Mouse (Mus musculus): ENCODE measurements around the gene Zp1. TPM values are rescaled to one million over a fixed set of nuclear protein-coding genes. Genes with fewer than 3 reads are reported as not detected.

Zp1 gene
- polyA plus RNA-seq, 1 experiment from 2014 or later: 0.89 TPM

DNA sequence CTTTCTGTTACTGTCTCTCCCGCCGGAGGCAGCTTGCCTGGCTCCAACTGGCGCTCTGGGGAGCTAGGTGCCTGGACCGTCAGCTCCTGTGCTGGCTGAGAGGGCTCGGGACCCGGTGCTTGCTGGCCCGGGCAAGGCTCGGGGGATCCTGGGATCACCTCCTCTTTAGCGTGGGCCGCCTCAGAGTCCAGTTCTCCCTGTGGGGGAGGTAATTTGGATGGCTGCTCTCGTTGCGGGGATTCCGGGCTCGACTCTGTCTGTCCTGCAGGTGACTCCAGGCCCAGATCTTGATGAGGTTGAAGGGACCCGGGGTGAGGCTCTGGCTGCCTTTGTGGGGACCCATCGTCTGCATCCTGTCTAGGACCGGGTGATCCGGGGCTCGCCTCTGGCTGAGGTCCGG is 28.0 kb upstream of the Zp1 start:
- ATAC-seq: no peak; the same call in 1 of the 2 replicates
- H3K4me1 ChIP-seq (ENCODE audit: control insufficient read depth, insufficient read depth, low read length): peaks cover 28% of the 10 kb centered on the region
- H3K9me3 ChIP-seq (replicated peaks; ENCODE audit: control insufficient read depth, low read length, poor library complexity, severe bottlenecking): no peaks in the 10 kb centered on the region
- WGBS: under 1% methylated on average over 20 of the region's 20 CpGs
- H3K4me2 ChIP-seq (ENCODE audit: low read length): peak overlapping the region; percentile 100
- no peaks in the 10 kb centered on the region for H3K27me3 ChIP-seq (ENCODE audit: control insufficient read depth, insufficient read depth, low read depth, low read length)
- H3K36me3 ChIP-seq (ENCODE audit: control insufficient read depth, insufficient read depth, low read length): peaks cover 16% of the 10 kb centered on the region
- H3K9ac ChIP-seq (ENCODE audit: low read depth, low read length): peak overlapping the region; percentile 85
- H3K27ac ChIP-seq (ENCODE audit: low read length): no peak overlapping the region
- H3K4me3 ChIP-seq (ENCODE audit: low read depth, low read length): peak overlapping the region; percentile 69

DNA sequence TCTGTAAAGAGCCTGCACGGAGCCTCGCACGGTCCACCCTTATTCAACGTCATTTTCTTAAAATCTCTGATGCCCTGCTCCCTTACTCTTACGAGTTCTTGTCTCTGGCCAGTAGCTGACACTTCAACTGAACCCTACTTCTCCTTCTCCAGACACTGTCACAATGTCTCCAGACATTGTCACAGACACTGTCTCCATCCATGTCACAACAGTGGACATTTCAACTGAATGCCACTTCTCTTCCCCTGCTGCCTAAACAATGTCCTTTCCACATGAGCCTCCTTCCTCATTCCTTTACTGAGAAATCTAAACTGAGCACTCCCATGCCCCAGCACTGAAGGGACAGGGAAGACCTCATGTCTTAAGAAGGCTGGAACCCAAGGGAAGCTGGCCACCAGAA is 26.8 kb upstream of the Zp1 start:
- Histone ChIP-seq H3K4me1 (ENCODE audit: control insufficient read depth, insufficient read depth, low read length) (peaks cover 28% of the 10 kb centered on the region), H3K9me3 (replicated peaks; ENCODE audit: control insufficient read depth, low read length, poor library complexity, severe bottlenecking) (no peaks in the 10 kb centered on the region), H3K4me2 (ENCODE audit: low read length) (peak overlapping the region; percentile 100), H3K27me3 (ENCODE audit: control insufficient read depth, insufficient read depth, low read depth, low read length) (no peaks in the 10 kb centered on the region), H3K36me3 (ENCODE audit: control insufficient read depth, insufficient read depth, low read length) (peaks cover 25% of the 10 kb centered on the region), H3K9ac (ENCODE audit: low read depth, low read length) (peak overlapping the region; percentile 85), H3K27ac (ENCODE audit: low read length) (no peak overlapping the region), H3K4me3 (ENCODE audit: low read depth, low read length) (peak overlapping the region; percentile 69)
- ATAC-seq: no peak
- 83% methylated on average over 5 of the region's 5 CpGs for WGBS

DNA sequence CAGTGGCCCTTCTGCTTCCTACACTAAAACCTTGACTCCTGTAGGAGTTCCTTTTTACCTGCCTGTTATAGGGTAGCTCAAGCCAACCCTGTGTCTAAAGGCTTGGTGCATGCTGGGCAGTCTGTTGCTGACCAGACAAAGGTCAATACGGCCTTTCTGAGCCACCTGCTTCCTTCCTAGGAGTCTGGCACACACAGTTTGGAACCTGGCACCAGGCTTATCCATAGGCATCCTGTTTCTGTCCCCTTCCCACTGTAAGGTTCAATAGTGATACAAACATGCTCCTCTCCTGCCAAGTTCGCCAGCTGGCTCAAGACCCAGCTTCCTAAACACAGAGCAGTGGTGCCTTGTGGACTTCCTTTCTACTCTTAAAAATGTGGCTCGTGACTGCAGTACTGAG is 26.1 kb upstream of the Zp1 start:
- Histone ChIP-seq H3K27me3 (ENCODE audit: control insufficient read depth, insufficient read depth, low read depth, low read length) (no peaks in the 10 kb centered on the region), H3K4me1 (ENCODE audit: control insufficient read depth, insufficient read depth, low read length) (peaks cover 28% of the 10 kb centered on the region), H3K4me3 (ENCODE audit: low read depth, low read length) (no peak overlapping the region), H3K9me3 (replicated peaks; ENCODE audit: control insufficient read depth, low read length, poor library complexity, severe bottlenecking) (no peaks in the 10 kb centered on the region), H3K4me2 (ENCODE audit: low read length) (no peak overlapping the region; the same call in 1 of the 2 replicates), H3K36me3 (ENCODE audit: control insufficient read depth, insufficient read depth, low read length) (peaks cover 27% of the 10 kb centered on the region), H3K9ac (ENCODE audit: low read depth, low read length) (peak overlapping the region; percentile 39; the same call in 1 of the 2 replicates), H3K27ac (ENCODE audit: low read length) (no peak overlapping the region)
- no peak for ATAC-seq
- WGBS: 90% methylated on average over 3 of the region's 3 CpGs

DNA sequence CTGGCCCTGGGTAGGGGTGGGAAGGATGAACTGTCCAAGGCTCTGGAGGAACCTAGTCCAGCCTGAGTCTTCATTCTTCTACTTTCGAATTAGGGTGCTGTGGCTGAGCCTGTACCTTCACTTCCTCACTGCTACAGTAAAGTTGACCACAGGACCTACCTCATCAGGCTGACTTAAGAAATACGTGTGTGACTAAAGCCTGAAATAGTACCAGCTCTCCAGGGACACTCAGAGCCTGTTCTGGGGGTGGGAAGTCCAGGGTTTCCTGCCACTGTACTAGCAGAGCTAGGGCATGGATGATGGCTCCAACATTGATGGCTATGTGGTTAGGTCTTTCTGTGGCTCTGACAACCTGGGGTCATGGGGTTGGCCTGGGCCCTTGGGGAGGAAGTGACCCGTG is 23.5 kb upstream of the Zp1 start:
- Histone ChIP-seq H3K9me3 (replicated peaks; ENCODE audit: control insufficient read depth, low read length, poor library complexity, severe bottlenecking) (no peaks in the 10 kb centered on the region), H3K4me1 (ENCODE audit: control insufficient read depth, insufficient read depth, low read length) (peaks cover 36% of the 10 kb centered on the region), H3K36me3 (ENCODE audit: control insufficient read depth, insufficient read depth, low read length) (peaks cover 27% of the 10 kb centered on the region), H3K27me3 (ENCODE audit: control insufficient read depth, insufficient read depth, low read depth, low read length) (no peaks in the 10 kb centered on the region), H3K9ac (ENCODE audit: low read depth, low read length) (no peak overlapping the region), H3K27ac (ENCODE audit: low read length) (no peak overlapping the region), H3K4me2 (ENCODE audit: low read length) (no peak overlapping the region), H3K4me3 (ENCODE audit: low read depth, low read length) (no peak overlapping the region)
- 88% methylated on average over 3 of the region's 3 CpGs for WGBS
- no peak for ATAC-seq

DNA sequence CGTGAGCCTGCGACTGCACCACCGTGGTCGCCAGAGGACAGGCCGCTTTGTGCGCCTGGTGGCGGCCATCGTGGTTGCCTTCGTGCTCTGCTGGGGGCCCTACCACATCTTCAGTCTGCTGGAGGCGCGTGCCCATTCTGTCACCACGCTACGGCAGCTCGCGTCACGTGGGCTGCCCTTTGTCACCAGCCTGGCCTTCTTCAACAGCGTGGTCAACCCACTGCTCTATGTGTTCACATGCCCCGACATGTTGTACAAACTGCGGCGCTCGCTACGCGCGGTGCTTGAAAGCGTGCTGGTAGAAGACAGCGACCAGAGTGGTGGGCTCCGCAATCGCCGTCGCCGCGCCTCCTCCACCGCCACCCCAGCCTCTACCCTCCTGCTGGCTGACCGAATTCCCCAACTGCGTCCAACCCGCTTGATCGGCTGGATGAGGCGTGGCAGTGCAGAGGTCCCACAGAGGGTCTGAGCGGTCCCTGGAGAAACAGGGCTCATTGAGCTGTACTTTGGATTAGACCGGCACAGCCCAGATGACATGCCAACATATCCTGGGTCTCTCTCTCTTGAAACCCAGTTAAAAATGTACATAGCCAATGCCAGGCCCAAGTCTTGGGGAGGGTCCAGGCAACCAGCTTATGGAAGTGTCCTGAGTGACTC is 20.5 kb upstream of the Zp1 start:
- WGBS: under 1% methylated on average over 40 of the region's 40 CpGs
- Histone ChIP-seq H3K4me2 (ENCODE audit: low read length) (peak overlapping the region; percentile 85), H3K27ac (ENCODE audit: low read length) (peak overlapping the region; percentile 77), H3K36me3 (ENCODE audit: control insufficient read depth, insufficient read depth, low read length) (peaks cover 24% of the 10 kb centered on the region), H3K4me1 (ENCODE audit: control insufficient read depth, insufficient read depth, low read length) (peaks cover 13% of the 10 kb centered on the region), H3K27me3 (ENCODE audit: control insufficient read depth, insufficient read depth, low read depth, low read length) (no peaks in the 10 kb centered on the region), H3K9ac (ENCODE audit: low read depth, low read length) (peak overlapping the region; percentile 63), H3K4me3 (ENCODE audit: low read depth, low read length) (peak overlapping the region; percentile 31), H3K9me3 (replicated peaks; ENCODE audit: control insufficient read depth, low read length, poor library complexity, severe bottlenecking) (no peaks in the 10 kb centered on the region)
- peak; percentile 87 for ATAC-seq

DNA sequence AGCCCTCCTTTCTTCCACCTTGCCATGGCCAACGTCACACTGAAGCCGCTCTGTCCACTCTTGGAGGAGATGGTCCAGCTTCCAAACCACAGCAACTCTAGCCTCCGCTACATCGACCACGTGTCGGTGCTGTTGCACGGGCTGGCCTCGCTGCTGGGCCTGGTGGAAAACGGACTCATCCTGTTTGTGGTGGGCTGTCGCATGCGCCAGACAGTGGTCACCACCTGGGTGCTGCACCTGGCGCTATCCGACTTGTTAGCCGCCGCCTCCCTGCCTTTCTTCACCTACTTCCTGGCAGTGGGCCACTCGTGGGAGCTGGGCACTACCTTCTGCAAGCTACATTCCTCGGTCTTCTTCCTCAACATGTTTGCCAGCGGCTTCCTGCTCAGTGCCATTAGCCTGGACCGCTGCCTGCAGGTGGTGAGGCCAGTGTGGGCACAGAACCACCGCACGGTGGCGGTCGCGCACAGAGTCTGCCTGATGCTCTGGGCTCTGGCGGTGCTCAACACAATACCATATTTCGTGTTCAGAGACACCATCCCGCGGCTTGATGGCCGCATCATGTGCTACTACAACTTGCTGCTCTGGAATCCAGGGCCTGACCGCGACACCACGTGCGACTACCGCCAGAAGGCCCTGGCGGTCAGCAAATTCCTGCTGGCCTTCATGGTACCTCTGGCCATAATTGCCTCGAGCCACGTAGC is 19.8 kb upstream of the Zp1 start:
- 15% methylated on average over 37 of the region's 37 CpGs for WGBS
- Histone ChIP-seq H3K9me3 (replicated peaks; ENCODE audit: control insufficient read depth, low read length, poor library complexity, severe bottlenecking) (no peaks in the 10 kb centered on the region), H3K27me3 (ENCODE audit: control insufficient read depth, insufficient read depth, low read depth, low read length) (no peaks in the 10 kb centered on the region), H3K4me1 (ENCODE audit: control insufficient read depth, insufficient read depth, low read length) (peaks cover 13% of the 10 kb centered on the region), H3K4me2 (ENCODE audit: low read length) (peak overlapping the region; percentile 85), H3K27ac (ENCODE audit: low read length) (peak overlapping the region; percentile 77), H3K4me3 (ENCODE audit: low read depth, low read length) (peak overlapping the region; percentile 31), H3K36me3 (ENCODE audit: control insufficient read depth, insufficient read depth, low read length) (peaks cover 24% of the 10 kb centered on the region), H3K9ac (ENCODE audit: low read depth, low read length) (peak overlapping the region; percentile 63)
- peak; percentile 94 for ATAC-seq

DNA sequence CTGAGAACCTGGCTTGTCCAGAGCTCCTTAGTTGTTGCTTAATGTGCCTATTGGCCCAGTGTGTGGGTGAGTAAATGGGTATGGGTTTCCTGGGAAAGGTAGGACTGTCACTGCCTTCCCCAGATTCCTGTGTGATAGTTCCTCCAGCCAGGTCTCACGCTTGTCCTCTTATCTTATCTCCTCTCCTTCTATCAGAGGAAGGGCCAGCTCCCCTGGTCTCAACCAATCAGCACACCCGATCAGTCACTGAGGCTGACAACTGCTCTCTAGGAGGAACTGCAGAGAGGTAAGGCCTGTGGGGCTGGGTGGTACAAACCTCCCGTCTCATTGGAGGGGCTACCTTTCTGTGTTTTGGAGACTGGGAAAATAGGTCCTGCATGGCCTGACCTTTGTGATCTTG is 18.3 kb upstream of the Zp1 start:
- Histone ChIP-seq H3K9me3 (replicated peaks; ENCODE audit: control insufficient read depth, low read length, poor library complexity, severe bottlenecking) (no peaks in the 10 kb centered on the region), H3K4me1 (ENCODE audit: control insufficient read depth, insufficient read depth, low read length) (peaks cover 13% of the 10 kb centered on the region), H3K4me3 (ENCODE audit: low read depth, low read length) (no peak overlapping the region), H3K9ac (ENCODE audit: low read depth, low read length) (no peak overlapping the region), H3K4me2 (ENCODE audit: low read length) (no peak overlapping the region), H3K27me3 (ENCODE audit: control insufficient read depth, insufficient read depth, low read depth, low read length) (no peaks in the 10 kb centered on the region), H3K36me3 (ENCODE audit: control insufficient read depth, insufficient read depth, low read length) (peaks cover 14% of the 10 kb centered on the region), H3K27ac (ENCODE audit: low read length) (no peak overlapping the region)
- 75% methylated on average over 3 of the region's 3 CpGs for WGBS
- no peak for ATAC-seq

DNA sequence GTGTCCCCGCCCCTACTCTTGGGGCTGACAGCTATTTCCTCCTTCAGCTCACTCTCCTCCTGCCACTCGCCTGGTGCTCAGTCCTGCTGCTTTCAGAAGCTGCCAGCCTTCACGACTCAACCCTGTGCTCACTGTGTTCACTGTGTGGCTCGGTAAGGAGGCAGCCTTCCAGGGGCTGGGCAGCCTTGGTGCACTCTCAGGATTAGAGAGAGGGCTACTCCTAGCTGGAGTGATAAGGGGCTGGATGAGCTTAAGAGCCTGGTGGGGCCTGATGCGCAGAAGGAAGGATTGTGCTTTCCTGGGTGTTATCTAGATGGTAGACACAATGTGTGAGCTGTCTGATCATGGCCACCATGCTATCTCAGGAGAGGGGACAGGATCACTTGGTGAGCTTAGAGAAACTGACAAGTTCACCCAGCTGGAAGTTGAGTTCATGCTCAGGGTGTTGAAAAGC is 16.7 kb upstream of the Zp1 start, which contains the start of gene Ptgdr2:
Gene Ptgdr2, plus strand, starts transcription at position 51 of the 454 bp plus-strand sequence.
- no peak for ATAC-seq
- no peak within 1 kb of the TSS for H3K27ac ChIP-seq (ENCODE audit: low read length)
- H3K27me3 ChIP-seq (ENCODE audit: control insufficient read depth, insufficient read depth, low read depth, low read length): no peaks in the 10 kb centered on the region
- no peak within 1 kb of the TSS for H3K4me3 ChIP-seq (ENCODE audit: low read depth, low read length)
- H3K4me1 ChIP-seq (ENCODE audit: control insufficient read depth, insufficient read depth, low read length): peaks cover 13% of the 10 kb centered on the region
- WGBS: 49% methylated on average over 5 of the region's 5 CpGs
- no peaks in the 10 kb centered on the region for H3K9me3 ChIP-seq (replicated peaks; ENCODE audit: control insufficient read depth, low read length, poor library complexity, severe bottlenecking)
- H3K9ac ChIP-seq (ENCODE audit: low read depth, low read length): no peak within 1 kb of the TSS
- H3K36me3 ChIP-seq (ENCODE audit: control insufficient read depth, insufficient read depth, low read length): peaks cover under 1% of the 10 kb centered on the region
- no peak within 1 kb of the TSS for H3K4me2 ChIP-seq (ENCODE audit: low read length)

DNA sequence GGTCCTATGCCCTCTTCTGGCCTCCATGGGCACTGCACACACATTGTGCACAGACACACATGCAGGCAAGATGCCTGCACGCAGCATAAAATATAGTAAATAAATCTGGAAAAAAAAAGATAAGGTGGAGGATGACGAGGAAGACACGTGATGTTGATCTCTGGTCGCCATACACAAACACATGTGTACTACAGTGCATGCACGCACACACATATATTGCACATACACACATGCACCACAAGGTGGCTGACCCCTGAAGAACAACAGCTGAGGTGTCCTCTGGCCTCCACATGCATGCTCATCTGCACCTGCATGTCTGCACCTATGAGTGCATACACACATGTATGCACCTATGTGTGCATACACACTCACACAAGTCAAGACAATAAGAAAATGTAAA is 15.6 kb upstream of the Zp1 start:
- WGBS: 91% methylated on average over 5 of the region's 5 CpGs
- Histone ChIP-seq H3K9me3 (replicated peaks; ENCODE audit: control insufficient read depth, low read length, poor library complexity, severe bottlenecking) (no peaks in the 10 kb centered on the region), H3K27ac (ENCODE audit: low read length) (no peak overlapping the region), H3K4me1 (ENCODE audit: control insufficient read depth, insufficient read depth, low read length) (peaks cover 11% of the 10 kb centered on the region), H3K27me3 (ENCODE audit: control insufficient read depth, insufficient read depth, low read depth, low read length) (no peaks in the 10 kb centered on the region), H3K4me3 (ENCODE audit: low read depth, low read length) (no peak overlapping the region), H3K9ac (ENCODE audit: low read depth, low read length) (no peak overlapping the region), H3K4me2 (ENCODE audit: low read length) (no peak overlapping the region), H3K36me3 (ENCODE audit: control insufficient read depth, insufficient read depth, low read length) (no peaks in the 10 kb centered on the region)
- no peak for ATAC-seq

All from midbrain, embryonic 16.5 days (tissue).